Mouse (Mus musculus): ENCODE data around the gene Izumo4. TPM values are rescaled to one million over a fixed set of nuclear protein-coding genes. Genes with fewer than 3 reads are reported as not detected.

Gene Izumo4
- total and polyA plus RNA-seq, 3 experiments = 2.7 to 9.6 (median 5.9) TPM

DNA sequence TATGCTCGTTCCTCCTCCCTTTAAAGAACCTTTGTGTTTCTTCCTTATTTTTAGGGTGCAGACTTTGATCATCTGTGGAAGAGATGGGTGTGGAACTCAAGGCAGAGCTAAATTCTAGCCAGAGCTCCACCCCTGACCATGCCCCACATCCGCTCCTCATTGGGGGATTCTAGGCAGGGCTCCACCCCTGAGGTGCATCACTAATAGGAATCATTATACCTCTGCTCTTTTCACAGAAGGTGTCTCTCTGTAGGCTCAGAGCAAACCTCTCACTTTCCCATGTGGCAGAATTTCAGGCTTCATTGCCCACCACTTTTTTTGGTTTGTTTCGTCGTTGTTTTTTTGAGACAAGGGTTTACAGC is 43.2 kb upstream of the Izumo4 start:
- no peaks in the 10 kb centered on the region for H3K27me3 ChIP-seq (replicated peaks)
- TF ChIP-seq SMC3 (IDR thresholded peaks at IDR 0.05; ENCODE audit: low read depth, low read length) (no peak), CHD1 (IDR thresholded peaks at IDR 0.05; ENCODE audit: low read depth, low read length) (no peak), MAX (IDR thresholded peaks at IDR 0.05; ENCODE audit: low read length) (0 out of 2 replicates have a peak, but pooled peaks have one; percentile 55), E2F4 (IDR thresholded peaks at IDR 0.05; ENCODE audit: insufficient replicate concordance, low read depth, low read length) (no peak), ZMIZ1 (IDR thresholded peaks at IDR 0.05; ENCODE audit: low read depth, low read length) (no peak), BHLHE40 (IDR thresholded peaks at IDR 0.05; ENCODE audit: low read depth, low read length) (no peak), KAT2A (IDR thresholded peaks at IDR 0.05; ENCODE audit: insufficient replicate concordance, low read length) (no peak), MXI1 (IDR thresholded peaks at IDR 0.05; ENCODE audit: low read depth, low read length) (peak; percentile 51), MYC (IDR thresholded peaks at IDR 0.05; ENCODE audit: low read depth, low read length) (no peak), CHD2 (IDR thresholded peaks at IDR 0.05; ENCODE audit: low read length) (no peak), MAFK (IDR thresholded peaks at IDR 0.05; ENCODE audit: insufficient replicate concordance, low read length) (no peak), MAZ (IDR thresholded peaks at IDR 0.05; ENCODE audit: low read depth, low read length) (no peak), POLR2A (IDR thresholded peaks at IDR 0.05; ENCODE audit: low read depth, low read length) (peak; percentile 56; the same call in 1 of the 2 replicates), NRF1 (IDR thresholded peaks at IDR 0.05; ENCODE audit: low read depth, low read length) (0 out of 2 replicates have a peak, but pooled peaks have one; percentile 26), CTCF (conservative IDR thresholded peaks at IDR 0.05 in 1 of 2, IDR thresholded peaks at IDR 0.05 in 1 of 2; ENCODE audit: low read depth in 2 of 2, low read length in 2 of 2) (no peak), RAD21 (IDR thresholded peaks at IDR 0.05; ENCODE audit: low read depth, low read length) (no peak), TCF12 (IDR thresholded peaks at IDR 0.05; ENCODE audit: low read depth, low read length) (peak; percentile 48; the same call in 1 of the 2 replicates), ZNF384 (IDR thresholded peaks at IDR 0.05; ENCODE audit: low read depth, low read length) (no peak), PAX5 (IDR thresholded peaks at IDR 0.05; ENCODE audit: low read length) (no peak), GABPA (IDR thresholded peaks at IDR 0.05; ENCODE audit: insufficient replicate concordance, low read depth, low read length) (no peak), EP300 (IDR thresholded peaks at IDR 0.05; ENCODE audit: low read length) (no peak), ZC3H11A (IDR thresholded peaks at IDR 0.05; ENCODE audit: low read depth, low read length) (no peak), USF1 (IDR thresholded peaks at IDR 0.05; ENCODE audit: low read depth, low read length) (no peak), POLR2AphosphoS2 (IDR thresholded peaks at IDR 0.05; ENCODE audit: low read depth, low read length) (0 out of 2 replicates have a peak, but pooled peaks have one; percentile 43), UBTF (IDR thresholded peaks at IDR 0.05; ENCODE audit: low read depth, low read length) (no peak), ZKSCAN1 (IDR thresholded peaks at IDR 0.05; ENCODE audit: borderline replicate concordance, low read depth, low read length) (no peak), ETS1 (conservative IDR thresholded peaks at IDR 0.05; ENCODE audit: low read depth, low read length) (no peak), USF2 (conservative IDR thresholded peaks at IDR 0.05; ENCODE audit: low read depth, low read length) (no peak), HCFC1 (IDR thresholded peaks at IDR 0.05; ENCODE audit: low read depth, low read length) (no peak; the same call in 1 of the 2 replicates), IRF4 (IDR thresholded peaks at IDR 0.05; ENCODE audit: low read depth, low read length) (no peak), TBP (conservative IDR thresholded peaks at IDR 0.05; ENCODE audit: low read depth, low read length) (peak; percentile 67; the same call in 1 of the 2 replicates), JUN (IDR thresholded peaks at IDR 0.05; ENCODE audit: insufficient read depth, low read depth, low read length) (no peak), JUND (conservative IDR thresholded peaks at IDR 0.05; ENCODE audit: low read depth, low read length) (no peak), NELFE (IDR thresholded peaks at IDR 0.05; ENCODE audit: low read depth, low read length) (no peak; the same call in 1 of the 2 replicates)
- peak; percentile 72 for DNase-seq (ENCODE audit: extremely low read depth)
- peak overlapping the region; percentile 72 for H3K27ac ChIP-seq (ENCODE audit: insufficient read depth, low read depth)
- in situ Hi-C loops (cut with MboI; ENCODE audit: low pct_ligation_motif_present, low pct_unique_long_range_greater_than_20kb, low sequenced_read_pairs) = no loop called here
- peak overlapping the region; percentile 96 for H3K4me2 ChIP-seq (ENCODE audit: insufficient read depth, low read depth, poor library complexity, severe bottlenecking)
- peaks cover 0 to 3% of the 10 kb centered on the region in 2 experiments for H3K36me3 ChIP-seq (replicated peaks in 1 of 2; ENCODE audit: control insufficient read depth in 1 of 2, insufficient read depth in 1 of 2, low read length in 1 of 2)
- no peaks in the 10 kb centered on the region for H3K9me3 ChIP-seq (replicated peaks; ENCODE audit: low read length)
- H3K9ac ChIP-seq (ENCODE audit: insufficient read depth, low read depth) = peak overlapping the region; percentile 71
- no peak overlapping the region for H3K4me3 ChIP-seq (replicated peaks in 1 of 3; ENCODE audit: low read depth in 2 of 3, low read length in 2 of 3, poor library complexity in 1 of 3)
- no peaks in the 10 kb centered on the region for H3K79me2 ChIP-seq (replicated peaks; ENCODE audit: control insufficient read depth, extremely low read depth, insufficient read depth, poor library complexity, severe bottlenecking)
- peaks cover 20 to 67% of the 10 kb centered on the region in 2 experiments for H3K4me1 ChIP-seq (ENCODE audit: control insufficient read depth in 1 of 2, insufficient read depth in 2 of 2)
- dilution Hi-C loops (cut with MboI; ENCODE audit: extremely low pct_ligation_motif_present, extremely low pct_unique_long_range_greater_than_20kb, low sequenced_read_pairs) = no loop called here

Measured in CH12.LX (cell line).